Mouse (Mus musculus) forebrain, embryonic 10.5 days (tissue): Measurements from ENCODE around the gene Smc2. TPM values are rescaled to one million over a fixed set of nuclear protein-coding genes. Genes with fewer than 3 reads are reported as not detected.

Source experiments
- DNase-seq: peaks from one replicate; pipeline ENCODE4 v3.0.0-alpha.2; 2017; ENCODE audit warnings: low spot score; ENCODE audit errors: extremely low spot score
- H3K27ac ChIP-seq: fragments of 300-500 bp; sonication (generic); 2 replicates; pipeline ENCODE4 v1.5.1; 2016; ENCODE audit warnings: mild to moderate bottlenecking
- H3K27me3 ChIP-seq: fragments of 300-500 bp; sonication (generic); 2 replicates; pipeline ENCODE4 v1.6.1; 2016; ENCODE audit warnings: mild to moderate bottlenecking; ENCODE audit not compliant: poor library complexity, severe bottlenecking
- H3K36me3 ChIP-seq: fragments of 300-500 bp; sonication (generic); replicated peaks from 2 replicates; pipeline ENCODE4 v1.6.1; 2016; ENCODE audit warnings: mild to moderate bottlenecking, moderate library complexity
- H3K4me1 ChIP-seq: fragments of 300-500 bp; sonication (generic); 2 replicates; pipeline ENCODE4 v1.6.1; 2016
- H3K4me3 ChIP-seq: fragments of 300-500 bp; sonication (generic); 2 replicates; pipeline ENCODE4 v1.5.1; 2016; ENCODE audit warnings: mild to moderate bottlenecking, moderate library complexity
- H3K9me3 ChIP-seq: fragments of 300-500 bp; sonication (generic); 2 replicates; pipeline ENCODE4 v1.6.1; 2016; ENCODE audit warnings: mild to moderate bottlenecking, moderate library complexity
- WGBS: fragments of 180-500 bp; shearing (Covaris S2); methylation state at CpG from one replicate; pipeline ENCODE4 v1.1.7; 2016; 5-methylcytosine and 5-hydroxymethylcytosine counted together
- polyA plus RNA-seq: library from polyadenylated mRNA; unstranded; fragments of >200 nt; fragmentation: Nextera tagmentation; extraction: Ambion mirVana; gene quantifications from 2 replicates; pipeline ENCODE4 v1.2.1, GENCODE M21; 2016

Smc2 gene
- polyA plus RNA-seq, 1 experiment from 2014 or later, result 219 TPM

GRCm38 (mm10) chr4:52519301-52519700 is 80.3 kb downstream of the Smc2 start:
- H3K4me1 ChIP-seq, result peaks cover 3% of the 10 kb centered on the region
- 89% methylated on average over 5 of the region's 5 CpGs for WGBS

GRCm38 (mm10) chr4:52526464-52526863 is 87.4 kb downstream of the Smc2 start:
- Histone ChIP-seq H3K4me1 (no peaks in the 10 kb centered on the region), H3K9me3 (no peaks in the 10 kb centered on the region), H3K27ac (no peak overlapping the region), H3K27me3 (no peaks in the 10 kb centered on the region), H3K36me3 (no peaks in the 10 kb centered on the region), H3K4me3 (no peak overlapping the region)
- 81% methylated on average over 5 of the region's 5 CpGs for WGBS
- DNase-seq, result no peak

More at GRCm38 (mm10) chr4:52519301-52519700, 80.3 kb downstream of the Smc2 start:
- H3K27ac ChIP-seq, result no peak overlapping the region
- H3K9me3 ChIP-seq, result no peaks in the 10 kb centered on the region
- no peak for DNase-seq
- H3K27me3 ChIP-seq, result no peaks in the 10 kb centered on the region
- H3K4me3 ChIP-seq, result no peak overlapping the region
- H3K36me3 ChIP-seq, result no peaks in the 10 kb centered on the region

GRCm38 (mm10) chr4:52530636-52531035 is 91.6 kb downstream of the Smc2 start:
- no peaks in the 10 kb centered on the region for H3K9me3 ChIP-seq
- no peak overlapping the region for H3K27ac ChIP-seq
- 86% methylated on average over 2 of the region's 2 CpGs for WGBS
- no peak overlapping the region for H3K4me3 ChIP-seq
- H3K4me1 ChIP-seq, result no peaks in the 10 kb centered on the region
- H3K36me3 ChIP-seq, result no peaks in the 10 kb centered on the region
- H3K27me3 ChIP-seq, result no peaks in the 10 kb centered on the region
- DNase-seq, result no peak

Other genes with a start within 250 kb of the Smc2 start
- not detected in 2 replicates for gene Vma21-ps, start 58.0 kb downstream of the Smc2 start, polyA plus RNA-seq
- gene Toporsl, start 157.0 kb downstream of the Smc2 start, polyA plus RNA-seq, result 0.15 TPM in 1 of 2 replicates, not detected in the other